Mouse (Mus musculus): Measurements from ENCODE around the gene Pcp4l1. TPM values are rescaled to one million over a fixed set of nuclear protein-coding genes. Genes with fewer than 3 reads are reported as not detected.
A peak's percentile ranks its signal among the peaks of the same experiment; 100 is the strongest.

Gene Pcp4l1
- total RNA-seq, 2 experiments from 2014 or later, result 58.3 to 75.0 TPM

GRCm38 (mm10) chr1:171179487-171180171 is 16.4 kb downstream of the Pcp4l1 start:
- TF ChIP-seq CTCF (IDR thresholded peaks at IDR 0.05), result no peak
- intact Hi-C loops (cut with DNase I), result no loop called here
- no peak for DNase-seq
- Histone ChIP-seq H3K27ac (no peak overlapping the region), H3K4me3 (no peak overlapping the region)

- H3K27ac ChIP-seq, result peak overlapping the region; percentile 75; the same call in 1 of the 2 replicates
- no peak for DNase-seq
- no peak overlapping the region for H3K4me3 ChIP-seq
- intact Hi-C loops (cut with DNase I), result no loop called here
- TF ChIP-seq CTCF (IDR thresholded peaks at IDR 0.05), result no peak
Observed at GRCm38 (mm10) chr1:171172779-171173178, 23.3 kb downstream of the Pcp4l1 start.

- H3K27ac ChIP-seq, result peak overlapping the region; percentile 75
- intact Hi-C loops (cut with DNase I), result no loop called here
- TF ChIP-seq CTCF (IDR thresholded peaks at IDR 0.05), result no peak
- no peak for DNase-seq
- no peak overlapping the region for H3K4me3 ChIP-seq
Observed at GRCm38 (mm10) chr1:171171138-171171537, 24.9 kb downstream of the Pcp4l1 start.

- Histone ChIP-seq H3K27ac (peak overlapping the region; percentile 75), H3K4me3 (no peak overlapping the region)
- intact Hi-C loops (cut with DNase I), result no loop called here
- no peak for TF ChIP-seq CTCF (IDR thresholded peaks at IDR 0.05)
- DNase-seq, result no peak
Observed at GRCm38 (mm10) chr1:171169913-171170312, 26.2 kb downstream of the Pcp4l1 start.

GRCm38 (mm10) chr1:171168906-171169305 is 27.2 kb downstream of the Pcp4l1 start:
- no peak for TF ChIP-seq CTCF (IDR thresholded peaks at IDR 0.05)
- intact Hi-C loops (cut with DNase I), result no loop called here
- H3K27ac ChIP-seq, result no peak overlapping the region
- DNase-seq, result no peak
- no peak overlapping the region for H3K4me3 ChIP-seq

GRCm38 (mm10) chr1:171165629-171166345 is 30.3 kb downstream of the Pcp4l1 start:
- intact Hi-C loops (cut with DNase I), result no loop called here
- Histone ChIP-seq H3K4me3 (no peak overlapping the region), H3K27ac (no peak overlapping the region)
- DNase-seq, result no peak
- no peak for TF ChIP-seq CTCF (IDR thresholded peaks at IDR 0.05)

GRCm38 (mm10) chr1:171164258-171164657 is 31.8 kb downstream of the Pcp4l1 start:
- intact Hi-C loops (cut with DNase I), result loop anchor here (1.0 to 5.0 kb wide), 2 partner anchors 56 to 98 kb away; no protein-coding TSS in a partner anchor
- no peak for DNase-seq
- peak overlapping the region; percentile 28; the same call in 1 of the 2 replicates for H3K27ac ChIP-seq
- TF ChIP-seq CTCF (IDR thresholded peaks at IDR 0.05), result peak; percentile 71
- H3K4me3 ChIP-seq, result no peak overlapping the region

GRCm38 (mm10) chr1:171162526-171162925 is 33.5 kb downstream of the Pcp4l1 start:
- intact Hi-C loops (cut with DNase I), result loop anchor here (5.0 kb wide), 1 partner anchor 100 kb away; no protein-coding TSS in a partner anchor
- Histone ChIP-seq H3K27ac (no peak overlapping the region), H3K4me3 (no peak overlapping the region)
- no peak for DNase-seq
- no peak for TF ChIP-seq CTCF (IDR thresholded peaks at IDR 0.05)

- peak; percentile 49 for DNase-seq
- peak; percentile 58 for TF ChIP-seq CTCF (IDR thresholded peaks at IDR 0.05)
- Histone ChIP-seq H3K27ac (no peak overlapping the region), H3K4me3 (peak overlapping the region; percentile 41)
- intact Hi-C loops (cut with DNase I), result no loop called here
Observed at GRCm38 (mm10) chr1:171159485-171159975, 36.5 kb downstream of the Pcp4l1 start.

GRCm38 (mm10) chr1:171157965-171158364 is 38.1 kb downstream of the Pcp4l1 start:
- Histone ChIP-seq H3K4me3 (peak overlapping the region; percentile 17; the same call in 1 of the 2 replicates), H3K27ac (no peak overlapping the region)
- TF ChIP-seq CTCF (IDR thresholded peaks at IDR 0.05), result no peak
- DNase-seq, result no peak
- intact Hi-C loops (cut with DNase I), result no loop called here

- intact Hi-C loops (cut with DNase I), result no loop called here
- no peak for TF ChIP-seq CTCF (IDR thresholded peaks at IDR 0.05)
- Histone ChIP-seq H3K4me3 (no peak overlapping the region; the same call in 1 of the 2 replicates), H3K27ac (no peak overlapping the region)
- DNase-seq, result no peak
Observed at GRCm38 (mm10) chr1:171156644-171157043, 39.4 kb downstream of the Pcp4l1 start.

- intact Hi-C loops (cut with DNase I), result loop anchor here (2.0 kb wide), 1 partner anchor 33 kb away; no protein-coding TSS in a partner anchor
Observed at GRCm38 (mm10) chr1:171151966-171152365, 44.1 kb downstream of the Pcp4l1 start.

More at GRCm38 (mm10) chr1:171151966-171152365, 44.1 kb downstream of the Pcp4l1 start:
- Histone ChIP-seq H3K27ac (peak overlapping the region; percentile 94; the same call in 1 of the 2 replicates), H3K4me3 (no peak overlapping the region)
- no peak for DNase-seq
- no peak for TF ChIP-seq CTCF (IDR thresholded peaks at IDR 0.05)

Data from gastrocnemius, adult 2 months (tissue).